Mouse (Mus musculus) adrenal gland (tissue): ENCODE measurements at regions not wholly inside any gene's neighbourhood (a gene's known extent, or its start where the extent isn't known, plus 50 kb on each side); places are given as distances from the start of the nearest gene placed in this dataset.
"Not testable (repeated sequence)": the region's sequence is repeated elsewhere in the genome, so short reads cannot be mapped to it uniquely, and the experiment has no call there.

Experiments
- intact Hi-C: fragments of 180-260 bp; cut with DNase I; formaldehyde crosslinking; loops from one replicate; pipeline ENCODE4 v1.15.1; 2025

GRCm38 (mm10) chr3:81736838-81737237, 195.6 kb upstream of the Ctso start:
- intact Hi-C loops: no loop called here

GRCm38 (mm10) chr3:81742124-81742523, 190.3 kb upstream of the Ctso start:
- intact Hi-C loops: no loop called here

GRCm38 (mm10) chr3:81750164-81750563, 182.2 kb upstream of the Ctso start:
- intact Hi-C loops: no loop called here

GRCm38 (mm10) chr3:81752955-81753354, 179.4 kb upstream of the Ctso start:
- intact Hi-C loops: no loop called here

GRCm38 (mm10) chr3:81760383-81760782, 172.0 kb upstream of the Ctso start:
- intact Hi-C loops: no loop called here

GRCm38 (mm10) chr3:81760914-81761313, 171.5 kb upstream of the Ctso start:
- intact Hi-C loops: no loop called here

- intact Hi-C loops: no loop called here
Observed at GRCm38 (mm10) chr3:81771812-81772211, 160.6 kb upstream of the Ctso start.

- intact Hi-C loops: no loop called here
Observed at GRCm38 (mm10) chr3:81773012-81773411, 159.4 kb upstream of the Ctso start.

- intact Hi-C loops: loop anchor here (5.0 kb wide), 1 partner anchor 740 kb away; no protein-coding TSS in a partner anchor
Observed at GRCm38 (mm10) chr3:81782081-81782480, 150.3 kb upstream of the Ctso start.

GRCm38 (mm10) chr3:81782921-81783541, 149.4 kb upstream of the Ctso start:
- intact Hi-C loops: loop anchor here (5.0 kb wide), 1 partner anchor 741 kb away; no protein-coding TSS in a partner anchor

- intact Hi-C loops: loop anchor here (5.0 kb wide), 2 partner anchors 133 to 832 kb away; no protein-coding TSS in a partner anchor
Observed at GRCm38 (mm10) chr3:81788915-81789314, 143.5 kb upstream of the Ctso start.

- intact Hi-C loops: loop anchor here (5.0 kb wide), 2 partner anchors 133 to 832 kb away; no protein-coding TSS in a partner anchor
Observed at GRCm38 (mm10) chr3:81789664-81790063, 142.7 kb upstream of the Ctso start.

GRCm38 (mm10) chr3:81802096-81802495, 130.3 kb upstream of the Ctso start:
- intact Hi-C loops: no loop called here

GRCm38 (mm10) chr3:81805745-81806144, 126.7 kb upstream of the Ctso start:
- intact Hi-C loops: no loop called here

GRCm38 (mm10) chr3:81809604-81810003, 122.8 kb upstream of the Ctso start:
- intact Hi-C loops: no loop called here

GRCm38 (mm10) chr3:81820304-81820703, 112.1 kb upstream of the Ctso start:
- intact Hi-C loops: no loop called here

GRCm38 (mm10) chr3:81829525-81829924, 102.9 kb upstream of the Ctso start:
- intact Hi-C loops: no loop called here

- intact Hi-C loops: no loop called here
Observed at GRCm38 (mm10) chr3:81829966-81830599, 102.3 kb upstream of the Ctso start.

- intact Hi-C loops: no loop called here
Observed at GRCm38 (mm10) chr3:81835380-81836157, 96.8 kb upstream of the Ctso start.

GRCm38 (mm10) chr3:81836478-81836877, 95.9 kb upstream of the Ctso start:
- intact Hi-C loops: no loop called here

GRCm38 (mm10) chr3:81838121-81838520, 94.3 kb upstream of the Ctso start:
- intact Hi-C loops: not testable (repeated sequence)

GRCm38 (mm10) chr3:81864487-81864886, 67.9 kb upstream of the Ctso start:
- intact Hi-C loops: no loop called here
